Mouse (Mus musculus): Measurements from ENCODE around the gene March10. TPM values are rescaled to one million over a fixed set of nuclear protein-coding genes. Genes with fewer than 3 reads are reported as not detected.

March10 gene
- polyA plus RNA-seq, 2 experiments = 0.18 TPM; not detected in 1

- no peaks in the 10 kb centered on the region for H3K27me3 ChIP-seq (ENCODE audit: control insufficient read depth, insufficient read depth, low read length)
- no peak for ATAC-seq (ENCODE audit: low FRiP score, low read depth)
- 77% methylated on average over 4 of the region's 4 CpGs for WGBS
- no peak overlapping the region for H3K4me2 ChIP-seq (replicated peaks; ENCODE audit: low read depth, low read length, severe bottlenecking)
- no peak for DNase-seq (ENCODE audit: low spot score)
- no peak for TF ChIP-seq POLR2A (IDR thresholded peaks at IDR 0.05; ENCODE audit: borderline replicate concordance, extremely low read depth, insufficient read depth, insufficient read length)
- no peaks in the 10 kb centered on the region for H3K9me3 ChIP-seq (ENCODE audit: control insufficient read depth, low read length)
- no peak overlapping the region for H3K4me3 ChIP-seq (replicated peaks; ENCODE audit: low read length)
- no peak overlapping the region for H3K9ac ChIP-seq (ENCODE audit: low read depth, low read length, severe bottlenecking)
- H3K36me3 ChIP-seq (ENCODE audit: control insufficient read depth, insufficient read depth, low read length) = no peaks in the 10 kb centered on the region
- peaks cover 8% of the 10 kb centered on the region; the same call in 1 of the 2 replicates for H3K4me1 ChIP-seq (ENCODE audit: control insufficient read depth, insufficient read depth, low read length)
- H3K27ac ChIP-seq (replicated peaks; ENCODE audit: low read depth, low read length) = no peak overlapping the region
Measured at GRCm38 (mm10) chr11:105452504-105452903, 4.0 kb downstream of the March10 start.

DNA sequence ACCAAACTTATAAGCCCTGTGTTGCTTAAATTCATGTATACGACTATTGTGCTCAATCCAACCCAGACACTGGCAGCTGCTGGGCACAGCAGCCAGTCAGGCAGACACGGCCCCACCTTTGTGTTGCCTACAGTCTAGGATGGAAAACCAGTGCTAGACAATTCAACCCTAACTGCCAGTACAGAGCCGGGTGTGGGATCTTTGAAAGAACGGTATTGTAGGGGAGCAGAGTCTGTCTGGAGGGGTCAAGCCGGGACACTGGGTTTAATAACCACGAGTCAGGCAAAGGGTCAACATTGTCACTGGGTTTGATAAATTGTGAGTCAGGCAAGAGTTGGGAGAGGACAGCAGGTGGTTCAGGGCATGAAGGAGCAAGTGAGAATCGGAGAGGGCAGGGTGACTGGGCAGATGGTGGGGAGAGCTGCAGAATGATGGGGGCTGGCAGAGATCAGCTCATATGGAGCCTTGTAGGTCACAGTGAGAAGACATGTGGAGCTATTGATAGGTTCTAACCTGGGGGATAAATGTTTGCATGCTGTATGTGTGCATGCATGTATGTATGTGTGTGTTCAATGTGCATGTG is 4.9 kb downstream of the March10 start:
- TF ChIP-seq POLR2A (IDR thresholded peaks at IDR 0.05; ENCODE audit: borderline replicate concordance, extremely low read depth, insufficient read depth, insufficient read length) = no peak
- Histone ChIP-seq H3K4me3 (replicated peaks; ENCODE audit: low read length) (no peak overlapping the region), H3K27me3 (ENCODE audit: control insufficient read depth, insufficient read depth, low read length) (no peaks in the 10 kb centered on the region), H3K4me1 (ENCODE audit: control insufficient read depth, insufficient read depth, low read length) (0 out of 2 replicates have a peak, but pooled peaks cover 4% of the 10 kb centered on the region), H3K9ac (ENCODE audit: low read depth, low read length, severe bottlenecking) (no peak overlapping the region), H3K36me3 (ENCODE audit: control insufficient read depth, insufficient read depth, low read length) (no peaks in the 10 kb centered on the region), H3K4me2 (replicated peaks; ENCODE audit: low read depth, low read length, severe bottlenecking) (no peak overlapping the region), H3K9me3 (ENCODE audit: control insufficient read depth, low read length) (no peaks in the 10 kb centered on the region), H3K27ac (replicated peaks; ENCODE audit: low read depth, low read length) (no peak overlapping the region)
- WGBS = 60% methylated on average over 7 of the region's 7 CpGs
- DNase-seq (ENCODE audit: low spot score) (no peak), ATAC-seq (ENCODE audit: low FRiP score, low read depth) (no peak)

DNA sequence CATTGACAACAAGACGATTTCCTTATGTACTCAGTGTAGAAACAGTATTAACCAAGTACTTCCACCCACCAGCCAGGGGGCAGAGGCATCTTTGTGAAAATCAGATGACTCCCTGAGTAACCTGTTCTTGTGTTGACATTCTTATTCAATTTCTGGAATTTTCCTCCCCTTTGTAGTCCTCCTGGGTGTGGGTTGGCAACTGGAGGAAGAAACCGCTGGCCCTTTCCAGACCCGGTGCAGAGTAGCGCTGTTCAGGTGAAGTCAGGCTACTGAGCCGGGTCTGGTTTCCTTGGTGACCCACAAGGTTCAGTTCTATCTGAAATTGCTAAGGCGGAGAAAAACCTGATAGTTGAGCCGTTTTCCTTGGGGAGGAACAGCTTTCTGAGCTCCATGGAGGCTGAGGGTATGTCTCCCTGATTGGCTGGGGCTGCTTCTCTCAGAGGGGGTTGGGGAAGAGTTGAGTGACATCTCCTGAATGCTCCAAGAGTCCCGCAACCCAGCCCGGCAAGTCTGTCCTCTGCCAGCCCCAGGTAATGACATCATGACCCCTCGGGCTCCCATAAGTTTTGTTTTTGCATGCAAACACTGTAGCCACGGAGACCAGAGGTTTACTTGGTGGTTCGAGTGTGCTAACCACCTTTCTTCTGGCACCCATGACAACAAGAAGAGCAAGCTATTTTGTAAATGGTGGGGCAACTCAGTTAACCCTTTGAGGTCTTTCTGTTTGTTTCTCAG is 6.8 kb downstream of the March10 start:
- Histone ChIP-seq H3K4me3 (replicated peaks; ENCODE audit: low read length) (no peak overlapping the region), H3K9ac (ENCODE audit: low read depth, low read length, severe bottlenecking) (no peak overlapping the region), H3K27me3 (ENCODE audit: control insufficient read depth, insufficient read depth, low read length) (no peaks in the 10 kb centered on the region), H3K4me2 (replicated peaks; ENCODE audit: low read depth, low read length, severe bottlenecking) (no peak overlapping the region), H3K4me1 (ENCODE audit: control insufficient read depth, insufficient read depth, low read length) (no peaks in the 10 kb centered on the region), H3K9me3 (ENCODE audit: control insufficient read depth, low read length) (no peaks in the 10 kb centered on the region), H3K27ac (replicated peaks; ENCODE audit: low read depth, low read length) (no peak overlapping the region), H3K36me3 (ENCODE audit: control insufficient read depth, insufficient read depth, low read length) (no peaks in the 10 kb centered on the region)
- no peak for ATAC-seq (ENCODE audit: low FRiP score, low read depth)
- WGBS = 71% methylated on average over 12 of the region's 12 CpGs
- no peak for TF ChIP-seq POLR2A (IDR thresholded peaks at IDR 0.05; ENCODE audit: borderline replicate concordance, extremely low read depth, insufficient read depth, insufficient read length)
- no peak for DNase-seq (ENCODE audit: low spot score)

DNA sequence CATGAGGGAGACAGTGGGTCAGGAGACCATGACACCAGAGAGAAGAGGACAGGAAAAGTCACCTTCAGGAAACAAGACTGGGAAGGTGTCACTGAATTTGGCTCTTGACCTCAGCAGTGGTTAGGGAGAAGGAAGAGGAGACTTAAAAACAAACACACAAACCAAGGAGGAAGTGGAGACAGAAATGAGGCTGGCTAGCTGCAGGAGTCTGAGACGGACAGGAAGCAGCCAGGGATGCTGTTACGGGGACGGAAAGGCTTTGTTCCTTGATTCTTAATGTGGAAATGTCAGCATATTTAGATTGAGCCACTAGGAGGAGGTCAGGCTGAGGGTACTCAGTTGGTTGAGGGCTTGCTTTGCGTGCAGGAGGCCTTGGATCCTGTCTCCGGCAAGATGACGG is 8.9 kb downstream of the March10 start:
- no peak for TF ChIP-seq POLR2A (IDR thresholded peaks at IDR 0.05; ENCODE audit: borderline replicate concordance, extremely low read depth, insufficient read depth, insufficient read length)
- Histone ChIP-seq H3K36me3 (ENCODE audit: control insufficient read depth, insufficient read depth, low read length) (no peaks in the 10 kb centered on the region), H3K4me1 (ENCODE audit: control insufficient read depth, insufficient read depth, low read length) (no peaks in the 10 kb centered on the region), H3K4me3 (replicated peaks; ENCODE audit: low read length) (no peak overlapping the region), H3K27ac (replicated peaks; ENCODE audit: low read depth, low read length) (no peak overlapping the region), H3K4me2 (replicated peaks; ENCODE audit: low read depth, low read length, severe bottlenecking) (no peak overlapping the region), H3K9ac (ENCODE audit: low read depth, low read length, severe bottlenecking) (no peak overlapping the region), H3K9me3 (ENCODE audit: control insufficient read depth, low read length) (no peaks in the 10 kb centered on the region), H3K27me3 (ENCODE audit: control insufficient read depth, insufficient read depth, low read length) (no peaks in the 10 kb centered on the region)
- WGBS = 73% methylated on average over 6 of the region's 6 CpGs
- DNase-seq (ENCODE audit: low spot score) = no peak
- no peak for ATAC-seq (ENCODE audit: low FRiP score, low read depth)

DNA sequence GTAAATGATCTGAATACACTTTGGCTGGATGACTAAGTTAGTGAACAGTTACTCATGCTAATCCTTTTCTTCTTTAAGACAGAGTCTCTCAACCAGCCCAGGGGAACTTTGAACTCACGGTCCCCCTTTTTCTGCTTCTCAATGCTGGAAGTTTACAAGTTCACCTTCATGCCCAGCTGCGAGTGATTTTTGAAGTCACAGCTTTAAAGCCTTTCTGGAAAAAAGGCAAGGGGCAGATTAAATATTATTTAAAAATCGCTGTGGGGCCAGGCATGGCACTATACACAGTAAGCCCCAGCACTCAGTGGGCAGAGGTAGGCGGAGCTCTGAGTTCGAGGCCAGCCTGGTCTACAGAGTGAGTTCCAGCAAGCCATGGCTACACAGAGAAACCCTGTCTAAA is 10.3 kb downstream of the March10 start:
- Histone ChIP-seq H3K36me3 (ENCODE audit: control insufficient read depth, insufficient read depth, low read length) (no peaks in the 10 kb centered on the region), H3K9ac (ENCODE audit: low read depth, low read length, severe bottlenecking) (no peak overlapping the region), H3K27me3 (ENCODE audit: control insufficient read depth, insufficient read depth, low read length) (no peaks in the 10 kb centered on the region), H3K9me3 (ENCODE audit: control insufficient read depth, low read length) (no peaks in the 10 kb centered on the region), H3K4me1 (ENCODE audit: control insufficient read depth, insufficient read depth, low read length) (no peaks in the 10 kb centered on the region), H3K4me3 (replicated peaks; ENCODE audit: low read length) (no peak overlapping the region), H3K4me2 (replicated peaks; ENCODE audit: low read depth, low read length, severe bottlenecking) (no peak overlapping the region), H3K27ac (replicated peaks; ENCODE audit: low read depth, low read length) (no peak overlapping the region)
- ATAC-seq (ENCODE audit: low FRiP score, low read depth) = no peak
- WGBS = 79% methylated on average over 5 of the region's 5 CpGs
- TF ChIP-seq POLR2A (IDR thresholded peaks at IDR 0.05; ENCODE audit: borderline replicate concordance, extremely low read depth, insufficient read depth, insufficient read length) = no peak
- no peak for DNase-seq (ENCODE audit: low spot score)
